Mouse (Mus musculus): ENCODE results near the gene Pithd1. TPM values are rescaled to one million over a fixed set of nuclear protein-coding genes. Genes with fewer than 3 reads are reported as not detected.

Pithd1 gene
- 42.5 and 52.7 TPM in 2 replicates for total RNA-seq (2014; fragmentation: Nextera tagmentation)
- 31.3 and 34.5 TPM in 2 replicates for total RNA-seq (2017)

DNA sequence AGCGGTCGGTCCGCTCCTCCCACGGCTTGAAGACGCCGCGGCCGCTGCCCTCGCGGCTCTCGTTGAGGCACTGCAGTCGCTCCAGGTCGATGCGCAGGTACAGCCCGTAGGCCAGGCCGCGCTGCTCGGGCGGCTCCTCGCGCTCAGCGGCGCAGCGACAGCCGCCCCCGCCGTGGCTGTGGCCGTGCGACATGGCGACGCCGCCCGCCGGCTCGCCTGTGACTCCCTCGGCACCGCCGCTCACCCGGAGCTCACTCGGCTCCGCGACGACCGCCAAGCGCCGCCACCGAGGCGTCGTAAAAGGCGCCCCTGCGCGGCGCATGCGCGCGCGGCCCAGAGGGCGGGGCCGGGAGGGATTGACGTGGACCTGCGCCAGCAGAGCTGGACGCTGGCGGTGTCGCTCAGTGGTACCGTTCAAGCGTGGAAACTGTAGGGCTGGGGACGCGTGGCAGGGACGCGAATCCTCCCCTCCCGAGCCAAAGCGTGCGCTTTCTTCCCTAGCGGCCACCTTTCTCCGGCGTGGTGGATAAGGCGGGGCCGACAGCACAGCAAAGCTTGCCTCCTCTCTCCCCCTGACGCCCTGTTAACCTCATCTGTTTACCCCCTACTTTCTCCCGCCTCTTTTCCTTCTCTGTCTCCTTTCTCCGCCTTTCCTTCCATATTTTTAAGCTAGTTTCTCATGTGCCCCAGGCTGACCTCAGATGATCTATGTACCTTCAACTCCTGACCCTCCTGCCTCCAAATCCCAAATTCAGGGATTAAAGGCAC lies at the start of gene Pithd1:
TSS of gene Pithd1 (minus strand) at position 322 of the 768 bp plus-strand sequence.
- peak; percentile 64 for ATAC-seq (replicated peaks; ENCODE audit: low FRiP score, low TSS enrichment, poor library complexity, severe bottlenecking)

DNA sequence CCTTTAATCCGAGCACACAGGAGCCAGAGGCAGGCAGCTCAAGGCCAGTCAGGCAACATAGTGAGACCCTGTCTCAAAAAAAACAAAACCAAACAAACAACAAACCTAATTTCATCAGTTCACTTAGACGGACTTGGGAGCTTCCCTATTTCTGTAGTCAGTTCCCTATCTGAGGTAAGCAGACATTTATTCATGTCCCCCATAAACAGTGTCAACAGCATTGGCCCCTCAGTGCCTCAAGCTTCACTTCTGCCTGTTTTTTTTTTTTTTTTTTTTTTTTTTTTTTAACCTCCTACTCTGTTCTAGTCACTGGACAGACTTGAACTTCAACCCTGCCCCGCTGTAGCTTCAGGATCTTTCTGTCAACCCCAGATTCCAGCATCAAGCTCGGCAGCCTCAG lies 48.0 kb upstream of the Pithd1 start:
- ATAC-seq (replicated peaks; ENCODE audit: low FRiP score, low TSS enrichment, poor library complexity, severe bottlenecking), result no peak

DNA sequence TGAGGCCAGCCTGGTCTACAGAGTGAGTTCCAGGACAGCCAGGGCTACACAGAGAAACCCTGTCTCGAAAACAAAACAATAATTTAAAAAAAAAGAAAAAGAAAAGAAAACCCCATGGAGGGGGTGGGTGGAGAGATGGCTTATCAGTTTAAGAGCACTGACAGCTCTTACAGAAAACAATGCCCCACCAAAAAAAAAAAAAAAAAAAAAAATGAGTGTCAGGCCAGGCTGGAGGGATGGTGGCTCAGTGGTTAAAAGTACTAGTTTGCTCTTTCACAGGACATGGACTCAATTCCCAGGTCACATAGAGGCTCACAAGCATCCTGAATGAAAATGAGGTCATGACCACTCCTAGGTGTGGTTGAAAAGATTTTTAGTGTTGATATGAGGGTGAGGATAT lies 46.2 kb upstream of the Pithd1 start:
- ATAC-seq (replicated peaks; ENCODE audit: low FRiP score, low TSS enrichment, poor library complexity, severe bottlenecking), result no peak

DNA sequence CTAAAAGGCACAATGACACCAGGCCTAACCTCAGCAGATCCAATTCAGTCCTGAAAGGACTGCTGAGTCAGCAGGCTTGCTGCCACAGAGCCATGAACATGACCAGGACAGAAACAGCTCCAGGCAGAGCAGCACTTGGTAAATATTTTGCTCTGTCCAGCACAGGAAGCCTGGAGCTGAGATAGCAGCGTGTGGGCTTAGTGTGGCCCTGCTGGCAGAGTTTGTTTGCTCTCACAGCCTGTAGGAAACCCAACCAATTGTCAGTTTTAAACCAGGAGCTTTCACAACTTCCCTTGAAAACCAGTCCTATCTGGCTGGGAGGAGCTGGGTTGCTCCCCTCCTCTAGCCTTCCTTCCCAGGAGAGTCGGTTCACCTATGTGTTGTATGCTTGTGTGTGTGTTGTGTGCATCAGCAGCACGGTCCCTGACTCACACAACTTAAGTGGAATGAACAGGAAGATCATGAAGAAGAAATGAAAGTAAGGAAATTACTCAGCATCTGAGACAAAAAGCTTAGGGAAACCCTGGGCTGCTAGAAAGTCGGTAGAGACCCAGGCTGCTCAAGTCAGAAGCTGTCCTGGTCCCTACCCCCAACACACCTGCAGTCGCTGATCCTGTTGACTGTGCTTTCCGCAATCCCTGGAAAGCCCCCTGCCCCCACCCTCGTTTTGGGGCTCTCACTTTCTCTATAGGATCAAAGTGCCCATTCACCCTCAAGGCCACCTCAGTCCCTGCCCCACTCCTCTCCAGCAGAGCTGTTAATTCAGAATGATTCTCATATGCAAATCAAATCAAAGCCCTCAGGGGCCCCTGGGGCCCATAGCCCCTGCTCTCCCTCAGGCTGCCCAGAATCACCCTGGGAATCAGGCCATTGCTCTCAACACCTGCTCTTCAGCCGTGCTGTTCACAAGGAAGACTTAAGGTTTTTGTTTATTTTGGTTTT lies 44.2 kb upstream of the Pithd1 start:
- ATAC-seq (replicated peaks; ENCODE audit: low FRiP score, low TSS enrichment, poor library complexity, severe bottlenecking), result peak; percentile 68

DNA sequence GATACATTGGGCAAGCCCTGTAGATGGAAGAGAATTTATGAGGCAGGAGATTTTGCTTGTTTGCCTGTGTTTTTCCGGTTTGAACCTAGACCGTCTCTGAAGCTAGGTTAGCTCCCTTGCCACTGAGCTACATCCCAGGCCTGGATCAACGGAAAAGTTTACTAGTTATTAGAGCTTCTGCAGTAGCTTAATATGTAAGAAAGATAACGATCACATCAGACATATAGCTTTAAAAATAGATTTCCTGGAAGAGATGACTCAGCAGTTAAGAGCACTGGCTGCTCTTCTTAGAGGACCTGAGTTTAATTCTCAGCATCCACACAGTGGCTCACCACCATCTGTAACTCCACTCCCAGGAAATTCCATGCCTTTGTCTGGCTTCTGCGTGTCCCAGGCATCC lies 41.6 kb upstream of the Pithd1 start:
- peak; percentile 16; the same call in 1 of the 2 replicates for ATAC-seq (replicated peaks; ENCODE audit: low FRiP score, low TSS enrichment, poor library complexity, severe bottlenecking)

DNA sequence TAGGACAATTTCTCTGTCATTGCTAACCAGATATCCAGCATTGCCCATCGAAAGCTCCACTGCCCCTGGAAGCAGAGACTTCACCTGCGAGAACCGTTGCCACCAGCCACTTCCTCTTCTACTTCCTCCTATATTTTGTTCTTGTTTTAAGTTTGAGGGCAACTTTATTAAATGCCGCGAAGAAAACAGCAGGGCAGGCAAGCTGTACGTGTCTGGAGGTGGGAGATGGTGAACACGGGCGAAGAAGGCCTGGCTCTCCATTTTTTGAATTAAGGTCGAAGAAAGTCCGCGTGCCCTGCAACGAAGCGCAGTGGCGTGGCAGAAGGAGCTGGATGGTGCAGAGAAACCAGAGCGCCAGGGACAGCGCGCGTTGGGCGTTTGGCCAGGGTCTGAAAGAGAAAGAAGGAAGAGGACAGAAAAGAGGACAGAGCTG lies 41.1 kb upstream of the Pithd1 start:
- ATAC-seq (replicated peaks; ENCODE audit: low FRiP score, low TSS enrichment, poor library complexity, severe bottlenecking), result peak; percentile 35; the same call in 1 of the 2 replicates

DNA sequence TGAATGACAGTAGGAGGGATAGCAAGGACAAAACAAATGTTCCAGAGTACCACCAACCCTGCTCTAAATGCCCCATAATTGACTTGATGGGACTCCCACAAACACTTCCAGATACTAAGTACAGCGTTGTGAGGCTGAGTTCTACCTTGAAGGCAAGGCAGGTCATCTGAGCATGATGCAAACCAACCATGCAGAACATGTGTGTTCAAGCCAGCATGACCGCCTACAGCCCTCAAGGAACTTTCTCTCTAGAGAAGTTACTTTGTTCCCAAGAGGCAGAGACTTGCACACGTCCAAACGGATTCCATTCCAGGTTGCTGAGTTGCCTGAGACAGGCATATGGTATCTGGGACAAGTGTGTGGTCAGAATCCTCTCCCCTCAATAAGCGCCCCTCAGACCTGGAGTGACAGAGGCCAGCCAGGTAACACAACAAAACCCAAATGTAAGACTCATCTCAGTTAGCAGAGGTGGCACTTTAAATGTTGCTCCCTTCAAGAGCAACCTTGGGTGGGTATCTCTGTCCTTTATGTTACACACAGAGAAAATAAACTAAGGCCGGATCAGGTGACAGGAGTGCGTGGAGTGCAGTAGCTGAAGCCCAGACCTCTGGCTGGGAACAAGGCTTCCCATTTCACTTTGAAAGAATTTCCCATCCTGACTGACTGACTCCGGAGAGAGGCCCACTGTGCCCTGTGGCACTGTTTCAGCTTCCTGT lies 40.5 kb upstream of the Pithd1 start:
- no peak for ATAC-seq (replicated peaks; ENCODE audit: low FRiP score, low TSS enrichment, poor library complexity, severe bottlenecking)

DNA sequence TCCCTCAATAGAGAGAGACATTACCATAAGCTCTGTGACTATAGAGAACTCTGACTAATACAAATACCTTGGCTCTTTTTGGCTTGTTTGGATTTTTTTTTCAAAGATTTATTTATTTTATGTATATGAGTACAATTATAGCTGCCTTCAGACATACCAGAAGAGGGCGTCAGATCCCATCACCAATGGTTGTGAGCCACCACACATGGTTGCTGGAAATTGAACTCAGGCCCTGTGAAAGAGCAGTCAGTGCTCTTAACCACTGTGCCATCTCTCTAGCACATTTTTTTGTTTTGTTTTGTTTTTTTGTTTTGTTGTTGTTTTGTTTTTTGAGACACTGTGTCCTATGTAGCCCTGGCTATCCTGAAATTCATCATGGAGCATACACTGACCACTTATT lies 38.3 kb upstream of the Pithd1 start:
- ATAC-seq (replicated peaks; ENCODE audit: low FRiP score, low TSS enrichment, poor library complexity, severe bottlenecking), result no peak

DNA sequence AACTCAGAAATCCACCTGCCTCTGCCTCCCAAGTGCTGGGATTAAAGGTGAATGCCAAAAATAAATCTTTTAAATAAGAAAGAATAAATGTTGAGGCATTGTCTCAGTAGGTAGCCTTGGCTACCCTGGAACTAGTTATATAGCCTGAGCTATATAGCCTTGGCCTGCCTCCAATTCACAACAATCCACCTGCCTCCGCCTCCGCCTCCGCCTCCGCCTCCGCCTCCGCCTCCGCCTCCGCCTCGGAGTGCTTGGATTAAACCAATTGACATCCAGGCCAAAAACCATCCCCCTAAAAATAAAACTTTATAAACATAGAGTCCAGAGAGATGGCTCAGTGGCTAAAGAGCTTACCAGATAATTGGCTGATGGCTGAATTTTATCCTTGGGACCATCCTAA lies 35.9 kb upstream of the Pithd1 start:
- ATAC-seq (replicated peaks; ENCODE audit: low FRiP score, low TSS enrichment, poor library complexity, severe bottlenecking), result no peak

DNA sequence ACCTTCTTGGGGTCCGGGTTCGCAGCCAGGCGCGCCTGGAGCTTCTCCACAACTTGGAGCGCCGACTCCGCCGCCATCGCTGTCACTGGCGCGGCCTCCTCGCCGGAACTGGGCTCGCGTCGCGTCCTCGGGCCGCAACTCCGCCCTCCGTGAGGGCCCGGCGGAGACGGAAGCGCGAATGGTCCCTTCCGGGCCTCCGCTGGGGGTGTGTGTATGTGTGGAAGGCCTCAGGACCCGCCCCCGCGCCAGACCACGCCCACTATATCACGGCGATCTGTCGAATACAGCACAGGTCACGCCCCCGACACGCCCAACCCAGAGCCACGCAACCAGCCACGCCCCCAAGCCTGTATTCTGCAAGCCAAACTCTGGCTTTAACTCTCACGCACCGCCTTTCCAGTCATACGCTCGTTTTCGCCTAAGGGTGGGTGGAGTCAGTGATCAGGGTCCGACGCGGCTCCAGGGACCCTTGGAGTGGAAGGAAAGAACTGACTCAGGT lies 34.5 kb upstream of the Pithd1 start, which contains the start of gene Eloa:
TSS of gene Eloa (minus strand) at position 215 of the 499 bp plus-strand sequence.
- ATAC-seq (replicated peaks; ENCODE audit: low FRiP score, low TSS enrichment, poor library complexity, severe bottlenecking), result peak; percentile 99

DNA sequence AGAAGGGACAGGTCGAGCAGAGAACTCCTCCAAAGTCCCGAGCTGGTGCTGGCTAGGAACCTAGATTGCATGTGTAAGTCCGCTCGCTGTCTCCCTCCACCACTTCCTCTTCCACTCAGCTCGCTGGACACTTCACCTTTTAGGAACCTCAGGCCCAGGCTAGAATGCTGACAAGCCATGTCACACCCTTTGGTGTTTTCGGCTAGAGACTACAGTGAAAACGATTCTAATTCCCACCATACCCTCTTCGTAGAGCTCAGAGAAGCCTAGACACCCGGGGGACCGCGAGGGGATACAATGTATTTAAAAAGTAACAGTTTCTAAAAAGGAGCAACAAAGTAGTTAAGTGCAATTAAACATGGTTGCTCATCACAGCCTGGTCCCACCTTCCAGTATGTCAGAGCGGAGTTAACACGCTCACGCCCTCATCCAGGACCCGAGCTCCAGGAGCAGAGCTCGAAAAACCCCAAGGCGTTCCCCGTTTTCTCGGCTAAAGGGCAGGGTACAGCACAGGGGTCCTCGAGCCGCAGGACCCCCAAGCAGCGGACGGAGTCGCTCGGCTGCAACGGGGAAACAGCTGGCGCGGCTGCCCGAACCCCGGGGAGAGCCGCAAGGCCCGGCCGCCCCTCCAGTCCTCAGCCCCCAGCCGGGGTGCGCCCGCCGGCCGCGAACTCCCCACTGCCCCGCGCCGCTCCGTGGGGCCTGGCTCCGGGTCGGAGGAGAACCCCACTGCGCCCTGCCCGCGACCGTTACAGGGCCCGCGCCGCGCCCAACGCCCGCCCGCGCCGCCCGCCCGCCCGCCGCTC lies 33.9 kb upstream of the Pithd1 start:
- ATAC-seq (replicated peaks; ENCODE audit: low FRiP score, low TSS enrichment, poor library complexity, severe bottlenecking), result 0 out of 2 replicates have a peak, but pooled peaks have one; percentile 35

DNA sequence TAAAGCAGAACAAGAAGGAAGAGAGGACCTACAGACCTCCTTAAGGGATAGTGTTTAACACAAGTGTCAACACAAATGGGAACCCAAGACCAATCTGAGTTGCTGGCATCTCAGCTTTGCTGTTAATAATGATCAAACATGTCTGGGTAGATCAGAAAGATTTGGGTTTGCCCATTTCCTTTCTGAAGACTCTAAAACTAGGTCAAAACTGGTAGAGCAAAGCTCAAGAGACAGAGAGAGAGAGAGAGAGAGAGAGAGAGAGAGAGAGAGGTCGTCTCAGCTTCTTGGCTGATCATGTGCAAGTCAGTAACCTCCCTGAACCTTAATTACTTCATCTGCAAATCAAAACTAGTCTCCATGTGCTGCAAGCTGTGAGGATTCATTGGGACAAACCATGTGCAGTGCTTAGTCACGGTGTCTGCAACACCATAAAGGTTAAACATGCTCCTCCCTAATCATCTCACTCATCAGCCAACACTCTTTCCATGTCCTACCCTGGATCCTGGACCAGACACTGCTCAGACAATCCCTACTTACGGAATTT lies 29.1 kb upstream of the Pithd1 start:
- ATAC-seq (replicated peaks; ENCODE audit: low FRiP score, low TSS enrichment, poor library complexity, severe bottlenecking), result no peak

DNA sequence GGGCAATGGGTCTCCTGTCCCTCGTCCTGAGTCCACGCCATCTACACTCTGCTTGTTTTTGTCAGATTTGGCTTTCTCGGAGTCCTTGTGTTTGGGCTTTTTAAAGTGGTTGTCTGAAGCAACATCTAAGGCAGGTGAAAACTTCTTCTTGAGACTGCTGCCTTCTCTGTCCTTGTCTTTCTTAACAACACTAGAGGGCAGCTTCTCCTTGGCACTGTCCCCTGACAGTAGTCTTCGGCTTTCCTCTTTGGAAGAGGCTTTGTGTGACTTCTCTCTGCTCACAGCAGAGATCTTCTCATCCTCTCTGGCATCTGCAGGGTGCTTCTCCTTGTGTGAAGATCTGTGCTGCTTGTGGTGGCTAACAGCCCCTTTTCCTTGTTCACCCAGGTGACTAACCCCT lies 23.5 kb upstream of the Pithd1 start:
- ATAC-seq (replicated peaks; ENCODE audit: low FRiP score, low TSS enrichment, poor library complexity, severe bottlenecking), result no peak

DNA sequence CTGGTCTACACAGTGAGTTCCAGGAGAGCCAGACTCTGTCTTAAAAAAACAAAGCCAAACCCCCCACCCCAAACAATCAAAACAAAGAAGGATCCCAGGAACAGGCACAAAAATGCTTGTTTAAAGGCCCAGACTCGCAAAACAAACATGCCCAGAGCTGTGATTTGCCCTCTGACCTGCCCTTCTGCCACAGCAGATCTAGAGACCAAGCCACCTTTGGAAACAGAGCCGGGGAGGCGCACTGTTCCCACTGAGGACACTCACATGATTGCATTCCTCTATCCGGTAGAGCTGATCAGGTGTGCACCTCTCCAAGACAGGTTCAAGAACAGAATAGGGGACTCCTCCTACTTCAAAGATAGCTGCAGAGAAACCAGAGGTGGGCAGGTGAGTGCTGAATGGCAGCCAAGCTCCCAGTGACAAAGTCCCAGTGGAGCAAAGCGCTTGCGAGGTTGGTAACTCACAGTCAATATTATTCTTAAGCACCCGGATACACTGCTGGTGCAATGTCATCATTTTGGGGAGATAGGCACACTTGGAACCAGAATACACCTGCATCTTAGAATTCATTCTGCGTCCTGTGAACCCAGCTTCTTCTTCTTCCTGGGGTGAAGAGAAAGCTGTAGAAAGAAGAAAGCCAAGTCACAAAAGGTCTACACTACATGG lies 21.9 kb upstream of the Pithd1 start:
- no peak for ATAC-seq (replicated peaks; ENCODE audit: low FRiP score, low TSS enrichment, poor library complexity, severe bottlenecking)

DNA sequence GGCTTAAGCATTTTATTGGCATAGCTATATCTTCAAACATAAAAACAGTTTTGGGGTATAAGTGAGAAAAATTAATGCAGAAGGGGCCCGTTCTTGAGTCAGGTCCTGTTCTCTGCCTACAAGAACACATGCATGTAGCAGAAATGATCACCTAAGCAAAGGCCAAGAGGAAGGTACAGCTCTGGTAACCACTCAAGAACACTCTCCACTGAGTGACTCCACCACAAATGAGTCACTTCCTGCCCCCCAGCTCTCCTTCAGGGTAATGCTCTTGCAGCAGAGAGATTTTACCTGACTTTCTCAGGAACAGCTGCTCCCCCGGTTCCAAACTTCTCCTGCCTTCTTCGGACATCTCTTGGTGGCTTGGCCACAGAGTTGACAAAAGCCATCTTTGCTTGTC lies 19.8 kb upstream of the Pithd1 start:
- ATAC-seq (replicated peaks; ENCODE audit: low FRiP score, low TSS enrichment, poor library complexity, severe bottlenecking), result no peak

DNA sequence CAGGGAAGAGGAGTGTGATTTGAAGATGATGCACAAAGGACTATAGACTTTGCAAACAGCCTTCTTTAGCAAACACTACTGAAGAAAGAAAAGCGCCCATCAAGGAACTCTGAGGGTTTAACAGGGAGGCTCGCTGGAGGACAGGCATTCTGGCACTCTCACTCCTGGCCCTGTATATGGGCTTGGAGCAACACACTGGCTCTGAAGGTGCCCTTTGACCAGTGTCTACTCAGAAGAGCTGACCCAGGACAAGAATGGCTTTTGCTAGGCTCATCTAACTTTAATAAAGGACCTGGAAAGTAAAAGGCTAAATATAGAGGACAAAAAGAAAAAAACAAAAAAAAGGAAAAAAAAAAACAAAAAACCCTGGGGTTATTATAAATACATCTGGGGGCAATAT lies 17.9 kb upstream of the Pithd1 start:
- ATAC-seq (replicated peaks; ENCODE audit: low FRiP score, low TSS enrichment, poor library complexity, severe bottlenecking), result no peak

DNA sequence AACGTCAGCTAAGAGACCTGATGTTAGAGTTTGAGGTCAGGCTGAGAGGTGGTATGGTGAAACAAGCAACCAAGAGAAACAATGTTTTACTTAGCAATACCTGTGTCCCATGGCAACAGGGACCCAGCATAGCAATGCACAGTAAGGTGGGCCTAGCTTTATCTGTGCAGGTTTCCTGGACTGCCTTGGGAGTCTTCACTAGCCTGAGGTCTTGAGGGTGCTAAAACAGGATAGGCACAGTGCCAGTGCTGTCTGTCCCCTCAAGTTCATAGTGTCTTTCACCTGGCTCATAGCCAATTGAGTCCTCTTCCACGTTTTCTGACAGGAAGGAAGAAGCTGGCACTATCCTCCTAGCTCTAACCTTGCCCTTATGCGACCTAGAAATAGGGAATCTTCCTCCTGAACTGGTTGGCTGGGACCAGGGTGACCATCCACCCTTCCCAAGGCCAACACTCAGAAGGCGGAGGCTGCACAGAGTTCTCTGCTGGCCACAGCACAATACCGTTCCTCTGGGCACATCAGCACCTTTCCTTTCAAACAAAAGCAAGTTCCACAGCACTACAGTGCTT lies 17.1 kb upstream of the Pithd1 start:
- ATAC-seq (replicated peaks; ENCODE audit: low FRiP score, low TSS enrichment, poor library complexity, severe bottlenecking), result peak; percentile 74; the same call in 1 of the 2 replicates

DNA sequence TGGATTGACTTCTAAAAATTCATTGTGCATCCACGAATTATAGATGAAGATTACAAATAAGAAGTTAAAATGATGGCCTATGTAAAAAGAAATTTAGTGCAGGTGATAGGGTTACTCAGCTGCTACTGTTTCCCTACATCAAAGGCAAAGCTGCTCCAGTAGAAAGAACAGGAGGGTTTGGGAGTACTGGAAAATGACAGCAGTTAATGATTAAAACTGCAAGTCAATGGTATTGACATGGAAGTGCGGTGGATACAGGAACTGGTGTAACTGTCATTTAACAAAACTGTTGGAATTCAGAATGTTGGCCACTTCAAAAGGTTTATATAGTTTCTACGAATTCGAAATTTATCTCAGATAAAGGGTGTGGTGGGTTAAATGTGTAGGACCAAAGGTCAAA lies 8.1 kb upstream of the Pithd1 start:
- no peak for ATAC-seq (replicated peaks; ENCODE audit: low FRiP score, low TSS enrichment, poor library complexity, severe bottlenecking)
